Mouse (Mus musculus) lung, adult 2 months (tissue): ENCODE data around the gene Tmem106a.

Experiments
- CTCF ChIP-seq: fragments of 200-500 bp; IDR thresholded peaks from 2 replicates; pipeline ENCODE4 v1.5.1; 2011; ENCODE audit warnings: mild to moderate bottlenecking, low read length, control low read depth; ENCODE audit not compliant: insufficient read depth
- POLR2A ChIP-seq: fragments of 200-500 bp; IDR thresholded peaks from 2 replicates; pipeline ENCODE4 v1.6.1; 2011; ENCODE audit warnings: low read depth, mild to moderate bottlenecking, control low read depth, low read length, borderline replicate concordance; ENCODE audit errors: extremely low read depth

GRCm38 (mm10) chr11:101544132-101544531 lies 37.9 kb upstream of the Tmem106a start:
- TF ChIP-seq CTCF (no peak), POLR2A (no peak)
